Mouse (Mus musculus) brown adipose tissue, adult 24 weeks (tissue): ENCODE data around the gene Wdr90. TPM values are rescaled to one million over a fixed set of nuclear protein-coding genes. Genes with fewer than 3 reads are reported as not detected.

Experiments
- H3K27ac ChIP-seq: fragments of 200-500 bp; replicated peaks from 2 replicates; pipeline ENCODE4 v1.5.1; 2012; ENCODE audit warnings: low read depth, mild to moderate bottlenecking, low read length
- H3K4me1 ChIP-seq: fragments of 200-500 bp; 2 replicates; pipeline ENCODE4 v1.6.1; 2012; ENCODE audit warnings: low read length, mixed read lengths; ENCODE audit not compliant: control insufficient read depth, insufficient read depth, insufficient read length
- H3K4me3 ChIP-seq: fragments of 200-500 bp; 2 replicates; pipeline ENCODE4 v1.5.1; 2012; ENCODE audit warnings: low read depth, mild to moderate bottlenecking, low read length, moderate library complexity; ENCODE audit not compliant: insufficient read depth
- polyA plus RNA-seq: library from polyadenylated mRNA; stranded (reverse); fragments of >200 nt; gene quantifications from 2 replicates; pipeline ENCODE4 v1.2.4, GENCODE M21; 2012; ENCODE audit not compliant: missing spikeins, insufficient read depth, insufficient read length

Wdr90 gene
- polyA plus RNA-seq, 1 experiment: 2.4 TPM

GRCm38 (mm10) chr17:25833291-25833663 is 28.0 kb downstream of the Wdr90 start, which contains the start of gene Stub1:
Gene Stub1, minus strand, starts transcription at chr17:25833404.
- peak within 1 kb of the TSS; percentile 87 for H3K4me3 ChIP-seq
- H3K4me1 ChIP-seq: peaks cover 31% of the 10 kb centered on the region
- peak within 1 kb of the TSS; percentile 96 for H3K27ac ChIP-seq

GRCm38 (mm10) chr17:25832436-25833290 is 28.6 kb downstream of the Wdr90 start:
- peak overlapping the region; percentile 96 for H3K27ac ChIP-seq
- H3K4me1 ChIP-seq: peaks cover 31% of the 10 kb centered on the region
- H3K4me3 ChIP-seq: peak overlapping the region; percentile 87

DNA sequence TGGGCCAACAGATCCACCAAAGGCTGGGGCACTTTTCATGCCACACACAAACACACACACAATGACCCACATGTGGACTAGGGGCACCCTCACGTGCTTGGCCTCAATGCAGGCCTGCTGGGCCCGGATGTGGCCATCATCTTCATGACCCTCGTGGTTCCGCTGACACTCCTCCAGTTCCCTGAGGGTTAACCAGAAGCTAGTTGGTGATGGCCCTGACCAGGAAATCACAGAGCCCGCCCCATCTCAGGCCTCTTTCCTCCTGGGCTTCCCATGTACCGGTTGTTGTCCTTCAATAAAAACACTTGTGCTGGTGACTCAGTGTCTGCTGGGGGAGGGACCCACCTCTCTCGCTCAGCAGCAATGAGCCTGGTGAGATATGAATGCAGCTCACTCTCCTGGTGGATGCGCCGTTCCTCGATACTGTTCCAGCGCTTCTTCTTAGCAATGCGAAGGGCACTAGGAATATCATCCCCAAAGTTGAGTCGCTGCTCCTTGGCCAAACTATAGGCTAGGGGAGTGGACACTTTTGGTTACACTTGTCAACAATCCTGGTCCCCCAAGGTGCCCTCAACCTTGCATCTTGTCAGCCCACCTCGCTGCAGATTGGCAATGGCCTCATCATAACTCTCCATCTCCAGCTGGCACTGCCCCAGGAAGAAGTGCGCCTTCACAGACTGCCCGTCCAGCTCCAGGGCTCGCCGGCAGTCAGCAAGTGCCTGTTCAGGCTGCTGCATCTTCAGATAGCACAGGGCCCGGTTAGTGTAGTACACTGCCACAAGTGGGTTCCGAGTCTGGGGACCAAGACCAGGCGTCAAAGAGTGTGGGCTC is 29.6 kb downstream of the Wdr90 start:
- Histone ChIP-seq H3K4me3 (peak overlapping the region; percentile 87), H3K27ac (0 out of 2 replicates have a peak overlapping the region, but pooled peaks have one; percentile 10), H3K4me1 (peaks cover 31% of the 10 kb centered on the region)

- H3K4me1 ChIP-seq: peaks cover 26% of the 10 kb centered on the region
- no peak overlapping the region for H3K27ac ChIP-seq
- no peak overlapping the region for H3K4me3 ChIP-seq
These were observed 30.4 kb downstream of the Wdr90 start for GRCm38 (mm10) chr17:25830806-25831431.

- H3K4me1 ChIP-seq: peaks cover 20% of the 10 kb centered on the region
These were observed 31.0 kb downstream of the Wdr90 start for GRCm38 (mm10) chr17:25830200-25830753.

GRCm38 (mm10) chr17:25829558-25830017 is 31.7 kb downstream of the Wdr90 start:
- Histone ChIP-seq H3K4me1 (peaks cover 18% of the 10 kb centered on the region), H3K4me3 (peak overlapping the region; percentile 78), H3K27ac (no peak overlapping the region)

More at GRCm38 (mm10) chr17:25830200-25830753, 31.0 kb downstream of the Wdr90 start:
- peak overlapping the region; percentile 1; the same call in 1 of the 2 replicates for H3K4me3 ChIP-seq
- no peak overlapping the region for H3K27ac ChIP-seq

DNA sequence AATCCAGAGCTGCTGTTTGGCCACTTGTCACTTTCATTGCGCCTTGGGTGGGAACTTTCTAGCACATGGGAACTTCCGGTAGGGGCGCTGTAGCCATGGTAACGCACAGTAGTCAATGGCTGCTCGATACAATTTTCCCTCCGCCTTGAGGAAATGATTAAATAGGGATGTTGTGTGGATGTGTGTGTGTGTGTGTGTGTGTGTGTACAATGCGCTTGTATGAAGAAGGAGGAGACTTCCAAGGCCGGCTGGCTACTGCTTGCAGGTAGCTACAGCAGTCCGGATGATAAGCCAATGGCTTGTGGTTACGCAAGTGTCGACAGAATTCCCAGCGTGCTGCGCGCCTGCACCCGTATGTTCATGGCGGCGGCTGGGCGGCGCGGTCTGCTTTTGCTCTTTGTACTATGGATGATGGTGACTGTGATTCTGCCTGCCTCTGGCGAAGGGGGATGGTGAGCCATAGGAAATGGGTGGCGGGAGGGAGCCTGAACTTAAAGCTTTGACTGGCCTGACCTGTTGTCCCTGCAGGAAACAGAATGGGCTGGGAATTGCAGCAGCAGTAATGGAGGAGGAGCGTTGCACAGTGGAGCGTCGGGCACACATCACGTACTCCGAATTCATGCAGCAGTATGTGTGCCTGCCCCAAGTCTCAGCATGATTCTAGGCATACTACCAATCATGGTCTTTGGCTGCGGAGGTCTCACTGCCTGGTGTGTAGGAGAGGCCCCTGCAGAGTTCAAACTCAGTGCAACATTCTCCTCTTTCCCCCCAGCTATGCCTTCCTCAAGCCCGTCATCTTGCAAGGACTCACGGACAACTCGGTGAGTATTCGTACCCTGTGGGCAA is 32.4 kb downstream of the Wdr90 start, which contains the start of gene Jmjd8:
Jmjd8 (plus strand) TSS at position 156 of the 846 bp plus-strand sequence.
- Histone ChIP-seq H3K4me1 (peaks cover 24% of the 10 kb centered on the region), H3K27ac (peak within 1 kb of the TSS; percentile 47), H3K4me3 (peak within 1 kb of the TSS; percentile 78)

DNA sequence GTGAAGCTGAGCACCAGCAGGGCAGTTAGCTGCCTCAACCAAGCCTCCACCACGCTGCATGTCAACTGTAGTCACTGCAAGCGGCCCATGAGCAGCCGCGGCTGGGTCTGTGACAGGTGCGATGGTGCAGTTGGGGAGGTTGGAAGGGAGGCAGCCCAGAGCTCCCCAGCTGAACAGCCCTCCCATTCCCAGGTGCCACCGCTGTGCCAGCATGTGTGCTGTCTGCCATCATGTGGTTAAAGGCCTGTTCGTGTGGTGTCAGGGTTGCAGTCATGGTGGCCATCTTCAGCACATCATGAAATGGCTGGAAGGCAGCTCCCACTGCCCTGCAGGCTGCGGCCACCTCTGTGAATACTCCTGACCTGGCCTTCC is 33.1 kb downstream of the Wdr90 start:
- Histone ChIP-seq H3K27ac (no peak overlapping the region), H3K4me3 (peak overlapping the region; percentile 78), H3K4me1 (peaks cover 25% of the 10 kb centered on the region)

DNA sequence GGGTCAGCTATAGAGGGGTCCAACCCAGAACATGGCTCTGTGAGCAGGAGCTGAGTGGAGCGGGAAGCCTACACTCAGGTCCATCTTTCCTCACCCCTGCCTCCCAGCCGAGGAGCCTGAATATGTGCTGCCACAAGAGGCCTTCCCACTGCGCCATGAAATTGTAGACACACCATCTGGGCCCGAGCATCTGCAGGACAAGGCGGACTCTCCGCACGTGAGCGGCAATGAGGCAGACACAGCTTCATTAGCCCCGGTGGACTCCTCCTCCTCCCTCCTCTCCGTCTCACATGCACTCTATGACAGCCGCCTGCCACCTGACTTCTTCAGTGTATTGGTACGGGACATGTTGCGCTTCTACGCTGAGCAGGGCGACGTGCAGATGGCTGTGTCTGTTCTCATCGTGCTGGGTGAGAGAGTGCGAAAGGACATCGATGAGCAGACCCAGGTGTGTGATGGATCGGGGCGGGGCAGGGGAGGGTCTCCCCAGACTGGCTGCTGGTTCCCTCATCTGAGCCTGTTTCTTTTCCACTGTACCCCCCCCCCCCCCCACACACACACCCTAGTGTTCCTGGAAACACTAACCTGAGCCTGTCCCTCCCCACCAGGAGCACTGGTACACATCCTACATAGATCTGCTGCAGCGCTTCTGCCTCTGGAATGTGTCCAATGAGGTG is 33.6 kb downstream of the Wdr90 start:
- Histone ChIP-seq H3K4me1 (peaks cover 25% of the 10 kb centered on the region), H3K4me3 (no peak overlapping the region), H3K27ac (no peak overlapping the region)

DNA sequence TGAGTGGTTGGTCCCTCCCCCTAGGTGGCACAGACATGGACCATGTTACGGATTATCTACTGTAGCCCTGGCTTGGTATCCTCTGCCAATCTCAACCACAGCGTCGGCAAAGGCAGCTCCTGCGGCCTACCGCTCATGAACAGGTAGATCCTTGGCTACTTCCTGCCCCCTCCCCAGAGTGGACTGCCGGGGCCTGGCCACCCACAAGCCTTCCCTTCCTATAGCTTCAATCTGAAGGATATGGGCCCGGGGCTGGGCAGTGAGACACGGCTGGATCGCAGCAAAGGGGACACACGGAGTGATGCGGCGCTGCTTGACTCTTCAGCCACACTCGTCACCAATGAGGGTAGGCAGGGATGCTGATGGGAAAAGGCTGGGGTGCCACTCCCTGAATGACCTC is 34.3 kb downstream of the Wdr90 start:
- H3K27ac ChIP-seq: no peak overlapping the region
- H3K4me3 ChIP-seq: no peak overlapping the region
- H3K4me1 ChIP-seq: peaks cover 24% of the 10 kb centered on the region

DNA sequence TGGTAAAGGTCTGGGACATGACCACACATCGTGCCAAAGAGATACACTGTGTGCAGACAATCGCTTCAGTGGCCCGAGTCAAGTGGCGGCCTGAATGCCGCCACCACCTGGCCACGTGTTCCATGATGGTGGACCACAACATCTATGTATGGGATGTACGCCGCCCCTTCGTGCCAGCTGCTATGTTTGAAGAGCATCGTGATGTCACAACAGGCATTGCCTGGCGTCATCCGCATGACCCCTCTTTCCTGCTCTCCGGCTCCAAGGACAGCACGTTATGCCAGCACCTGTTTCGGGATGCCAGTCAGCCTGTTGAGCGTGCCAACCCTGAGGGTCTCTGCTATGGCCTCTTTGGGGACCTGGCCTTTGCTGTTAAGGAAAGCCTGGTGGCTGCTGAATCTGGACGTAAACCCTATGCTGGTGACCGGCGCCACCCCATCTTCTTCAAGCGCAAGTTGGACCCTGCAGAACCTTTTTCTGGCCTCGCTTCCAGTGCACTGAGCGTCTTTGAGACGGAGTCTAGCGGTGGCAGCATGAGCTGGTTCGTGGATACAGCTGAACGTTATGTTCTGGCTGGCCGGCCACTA is 35.2 kb downstream of the Wdr90 start:
- peaks cover 17% of the 10 kb centered on the region for H3K4me1 ChIP-seq
- no peak overlapping the region for H3K4me3 ChIP-seq
- H3K27ac ChIP-seq: no peak overlapping the region

- H3K4me1 ChIP-seq: peaks cover 17% of the 10 kb centered on the region
- H3K4me3 ChIP-seq: no peak overlapping the region
- H3K27ac ChIP-seq: no peak overlapping the region
These were observed 36.0 kb downstream of the Wdr90 start for GRCm38 (mm10) chr17:25825311-25825710.
